Mouse (Mus musculus): ENCODE results near the gene Ntn1. TPM values are rescaled to one million over a fixed set of nuclear protein-coding genes. Genes with fewer than 3 reads are reported as not detected.

Gene Ntn1
- total RNA-seq (2021), result 1 to 10 TPM; 5.5 to 7.5 TPM

DNA sequence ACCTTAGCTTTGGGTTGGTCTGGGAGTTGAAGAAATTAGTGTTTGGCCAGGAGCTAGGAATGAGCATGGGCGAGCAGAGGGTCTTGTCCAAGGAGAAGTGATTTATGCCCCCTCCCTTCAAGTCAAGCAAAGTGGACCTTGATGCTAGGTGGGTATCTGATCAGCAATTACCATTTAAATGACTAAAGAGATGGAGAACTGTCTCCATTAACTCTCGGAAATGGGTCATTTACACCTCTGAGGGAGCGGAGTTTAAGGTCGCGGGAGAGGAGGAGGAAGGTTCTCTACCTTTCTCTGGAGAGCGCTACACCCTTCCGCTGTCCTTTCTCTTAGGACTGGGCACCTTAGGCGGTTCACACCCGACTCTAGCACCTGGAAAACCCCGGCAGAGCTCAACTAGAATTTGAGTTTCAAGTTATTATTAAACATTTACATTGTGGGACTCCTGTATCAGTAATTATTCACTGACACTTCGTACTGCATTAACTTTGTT is at the start of gene Ntn1:
Gene Ntn1, minus strand, starts transcription at position 97 of the 493 bp plus-strand sequence.
- DNase-seq (ENCODE audit: low spot score in 2 of 2), result no peak
- intact Hi-C loops (cut with DNase I), result loop anchor here (10.0 kb wide), 2 partner anchors 156 to 426 kb away; no protein-coding TSS in a partner anchor

DNA sequence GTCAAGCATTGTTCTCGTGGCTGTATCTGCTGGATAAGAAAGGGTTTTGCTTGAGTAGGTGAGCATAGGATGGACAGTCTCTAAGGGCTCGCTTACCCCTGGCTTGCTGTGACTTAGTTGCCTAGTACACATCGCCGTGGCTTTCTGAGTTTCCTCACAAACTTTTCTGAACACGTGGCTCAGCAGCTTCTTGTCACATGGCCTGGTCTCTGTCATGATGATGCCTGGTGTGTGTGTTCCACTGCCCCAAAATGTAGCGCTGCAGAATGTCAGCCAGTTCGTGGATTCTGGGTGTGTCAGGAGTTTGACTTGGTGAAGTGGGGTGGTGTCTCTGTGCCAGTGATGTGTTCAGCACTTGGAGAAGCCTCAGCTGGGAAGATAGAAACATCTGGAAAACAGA is 47.7 kb upstream of the Ntn1 start:
- intact Hi-C loops (cut with DNase I), result no loop called here
- no peak for DNase-seq (ENCODE audit: low spot score in 2 of 2)

DNA sequence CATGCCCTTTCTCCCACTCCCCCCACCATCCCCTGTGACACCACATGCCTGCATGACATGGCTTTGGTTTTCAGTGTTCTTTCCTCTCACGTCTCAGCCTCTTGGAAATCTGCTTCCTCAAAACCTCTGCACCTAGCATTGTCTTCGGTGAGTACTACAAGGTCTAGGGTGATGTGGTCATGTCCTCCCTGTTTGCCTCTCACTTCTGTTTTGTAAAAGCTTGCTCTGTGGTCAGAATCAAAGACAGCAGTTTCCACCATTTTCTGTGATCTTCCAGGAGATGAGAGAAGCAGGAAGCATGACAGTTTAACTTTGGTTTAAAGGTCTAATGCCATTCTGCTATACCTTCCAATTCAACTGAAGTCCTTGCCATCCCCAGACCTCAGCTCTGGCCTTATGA is 46.6 kb upstream of the Ntn1 start:
- intact Hi-C loops (cut with DNase I), result no loop called here
- DNase-seq (ENCODE audit: low spot score in 2 of 2), result no peak

DNA sequence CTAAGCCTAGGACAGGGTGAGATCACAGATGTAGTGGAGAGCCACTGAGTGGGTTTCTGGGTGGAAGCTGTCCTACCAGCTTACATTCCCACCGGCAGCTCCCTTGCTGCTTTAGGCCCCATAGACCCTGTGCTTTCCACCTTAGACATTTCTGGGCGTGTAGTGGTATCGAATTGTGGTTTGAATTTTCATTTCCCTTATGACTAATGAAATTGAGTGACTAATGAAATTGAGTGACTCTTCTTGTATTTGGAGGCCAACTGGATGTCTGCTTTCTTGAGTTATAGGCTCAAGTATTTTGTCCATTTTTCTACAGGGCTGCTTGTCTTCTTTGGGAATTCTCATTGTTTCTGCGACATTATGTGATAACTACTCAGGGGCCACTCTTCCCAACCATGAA is 45.9 kb upstream of the Ntn1 start:
- no peak for DNase-seq (ENCODE audit: low spot score in 2 of 2)
- intact Hi-C loops (cut with DNase I), result no loop called here

DNA sequence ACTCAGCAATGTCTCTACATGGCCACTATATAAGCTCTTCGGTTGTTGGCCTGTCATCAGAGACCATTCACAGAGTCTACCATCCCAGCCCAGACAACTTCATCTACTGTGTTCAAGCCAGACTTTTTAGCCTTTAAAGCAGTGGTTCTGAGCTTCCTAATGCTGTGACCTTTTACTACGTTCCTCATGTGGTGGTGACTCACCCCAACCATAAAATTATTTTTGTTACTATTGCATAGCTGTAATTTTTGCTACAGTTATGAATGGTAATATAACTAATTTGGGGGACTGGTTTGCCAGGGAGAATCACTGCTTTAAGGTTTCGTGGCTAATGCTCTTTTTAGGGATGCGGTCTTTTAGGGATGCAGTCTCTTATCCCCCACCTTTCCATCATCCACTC is 45.3 kb upstream of the Ntn1 start:
- DNase-seq (ENCODE audit: low spot score in 2 of 2), result no peak
- intact Hi-C loops (cut with DNase I), result no loop called here

DNA sequence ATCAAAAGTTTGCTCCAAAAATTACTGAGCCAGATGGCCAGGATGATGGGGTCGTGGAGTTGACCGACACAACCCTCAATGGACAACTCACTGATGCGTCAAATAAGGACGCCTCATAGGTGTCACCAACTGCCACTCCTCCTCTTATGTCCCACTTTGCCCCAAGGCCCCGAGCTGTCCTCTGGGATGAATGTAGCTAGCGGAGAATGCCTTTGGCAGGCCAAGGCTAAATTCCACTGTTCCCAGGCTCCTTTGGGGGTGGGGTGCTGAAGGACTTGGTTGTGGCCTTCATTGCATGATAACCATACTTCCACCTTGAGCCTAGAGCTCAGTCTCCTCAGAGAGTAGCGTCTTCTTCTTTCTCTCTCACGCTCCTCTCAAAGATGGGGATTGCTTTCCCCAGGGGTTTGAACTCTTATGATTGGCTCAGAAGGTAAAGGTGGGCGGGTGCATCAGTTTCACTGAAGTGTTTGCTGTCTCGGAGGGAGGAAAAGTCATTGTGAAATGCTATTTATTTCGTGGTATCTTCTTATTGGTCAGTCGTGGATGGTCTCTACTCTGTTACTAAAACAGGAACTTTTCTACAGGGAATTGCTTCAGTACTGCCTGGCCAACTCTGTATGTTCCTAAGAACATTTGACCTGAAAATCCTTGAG is 42.5 kb upstream of the Ntn1 start:
- DNase-seq (ENCODE audit: low spot score in 2 of 2), result no peak
- intact Hi-C loops (cut with DNase I), result no loop called here

DNA sequence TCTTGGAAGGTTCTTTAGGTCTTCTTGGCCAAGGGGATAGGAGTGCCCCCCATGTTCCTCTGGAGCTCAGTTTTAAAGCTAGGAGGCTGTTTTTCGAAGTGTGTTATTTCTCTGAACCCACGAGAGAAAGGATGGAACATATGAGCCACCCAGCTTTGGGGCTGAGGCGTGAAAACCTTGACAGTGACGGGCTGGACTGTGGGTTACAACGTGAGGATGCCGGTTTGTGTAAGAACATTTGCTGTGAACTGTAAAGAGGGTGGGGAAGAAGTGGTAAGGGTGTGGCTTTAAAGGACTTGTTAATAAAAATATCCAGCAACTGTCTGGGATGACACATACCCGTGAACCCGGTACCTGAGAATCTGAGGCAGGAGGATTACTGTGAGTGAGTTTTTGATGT is 41.7 kb upstream of the Ntn1 start:
- DNase-seq (ENCODE audit: low spot score in 2 of 2), result no peak
- intact Hi-C loops (cut with DNase I), result no loop called here

DNA sequence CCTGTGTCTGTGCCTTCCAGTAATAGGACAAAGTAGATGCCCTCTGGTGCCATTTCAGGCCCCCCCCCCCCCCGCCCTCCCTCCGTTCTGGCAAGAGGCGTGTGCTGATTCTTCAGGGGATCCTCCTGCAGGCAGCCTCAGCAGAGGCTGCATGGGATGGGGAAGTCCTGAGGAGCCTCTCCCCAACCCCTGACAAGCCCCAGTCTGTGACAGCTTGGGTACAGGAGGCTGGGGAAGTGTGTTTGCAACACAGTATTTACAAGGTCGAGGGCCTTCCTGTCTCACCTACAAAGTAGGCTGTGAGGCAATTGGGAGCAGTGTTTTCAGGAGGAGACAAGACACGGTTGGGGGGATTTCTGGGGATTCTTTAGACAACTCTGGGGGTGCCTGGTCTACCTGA is 40.3 kb upstream of the Ntn1 start:
- intact Hi-C loops (cut with DNase I), result no loop called here
- DNase-seq (ENCODE audit: low spot score in 2 of 2), result no peak

DNA sequence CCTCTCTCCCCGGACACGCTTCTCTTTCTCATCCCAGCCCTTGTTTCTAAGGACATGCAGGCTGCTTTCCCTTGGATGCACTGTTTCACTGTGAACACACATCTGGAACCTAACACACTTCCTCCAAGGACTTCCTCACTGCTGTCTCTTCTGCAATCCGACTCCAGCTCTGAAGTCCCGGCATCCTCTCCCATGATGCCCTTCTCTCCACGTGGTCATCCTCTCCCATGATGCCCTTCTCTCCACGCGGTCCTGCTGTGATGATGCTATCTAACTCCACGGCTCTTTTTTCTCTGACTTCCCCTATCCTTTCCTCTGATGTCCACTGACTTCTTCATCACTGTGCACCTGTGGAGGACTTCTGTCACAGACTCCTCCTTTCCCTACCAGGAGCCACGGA is 39.5 kb upstream of the Ntn1 start:
- no peak for DNase-seq (ENCODE audit: low spot score in 2 of 2)
- intact Hi-C loops (cut with DNase I), result no loop called here

DNA sequence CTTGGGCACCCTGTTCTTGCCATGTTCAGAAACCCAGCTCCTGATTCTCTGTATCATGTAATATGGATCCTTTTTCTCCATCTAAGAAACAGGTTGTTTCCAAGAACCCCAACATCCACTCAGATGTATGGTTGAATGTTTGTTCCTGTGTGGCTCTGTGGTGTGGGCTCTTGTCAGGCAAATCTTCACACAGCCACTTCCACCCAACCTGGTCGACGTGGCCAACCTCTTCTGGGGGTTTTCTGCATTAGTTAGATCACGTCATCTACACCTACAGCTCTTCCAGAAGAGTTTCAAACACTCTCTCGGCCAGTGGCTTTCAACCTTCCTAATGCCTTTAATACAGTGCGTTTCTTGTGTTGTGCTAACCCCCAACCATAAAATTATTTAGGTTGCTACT is 35.8 kb upstream of the Ntn1 start:
- no peak for DNase-seq (ENCODE audit: low spot score in 2 of 2)

DNA sequence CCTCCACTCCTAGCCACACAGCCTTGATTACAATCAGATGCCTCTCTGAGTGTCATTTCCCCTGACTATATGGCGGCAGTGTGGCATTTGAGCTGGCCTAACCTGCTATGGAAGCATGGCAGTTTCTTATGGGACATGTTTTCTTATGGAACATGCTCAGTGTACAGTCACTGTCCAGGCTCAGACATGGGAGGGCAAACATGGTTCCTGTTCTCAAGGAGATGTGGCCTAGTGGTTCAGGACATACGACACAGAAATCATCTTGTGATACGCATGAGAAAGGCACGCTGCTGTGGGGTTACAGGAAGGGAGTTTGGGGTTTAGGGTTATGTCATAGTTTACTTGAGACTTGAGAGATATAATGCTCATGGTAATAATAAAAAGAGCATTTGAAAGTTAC is 35.0 kb upstream of the Ntn1 start:
- intact Hi-C loops (cut with DNase I), result no loop called here
- no peak for DNase-seq (ENCODE audit: low spot score in 2 of 2)

More for the DNA sequence above, 35.8 kb upstream of the Ntn1 start:
- intact Hi-C loops (cut with DNase I), result no loop called here

DNA sequence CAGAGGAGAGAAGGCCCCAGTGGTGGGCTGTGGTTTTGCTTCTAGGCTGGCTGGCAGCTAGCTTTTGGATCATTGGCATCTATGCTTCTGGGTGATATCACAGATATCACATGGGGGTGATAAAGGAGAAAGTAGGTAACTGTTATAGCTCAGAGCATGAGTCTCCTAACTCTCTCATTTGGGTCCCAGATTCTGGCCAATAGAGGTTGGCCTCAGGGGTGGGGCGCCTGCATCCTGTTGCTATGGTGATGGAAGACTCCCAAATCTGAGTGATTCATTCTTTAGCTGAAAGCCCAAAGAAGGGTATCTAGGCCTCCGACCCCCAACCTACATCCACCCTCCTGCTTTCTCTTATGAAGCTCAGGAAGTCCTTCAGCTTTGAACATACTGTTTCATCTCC is 34.1 kb upstream of the Ntn1 start:
- no peak for DNase-seq (ENCODE audit: low spot score in 2 of 2)
- intact Hi-C loops (cut with DNase I), result loop anchor here (5.0 kb wide), 1 partner anchor 38 kb away; no protein-coding TSS in a partner anchor

DNA sequence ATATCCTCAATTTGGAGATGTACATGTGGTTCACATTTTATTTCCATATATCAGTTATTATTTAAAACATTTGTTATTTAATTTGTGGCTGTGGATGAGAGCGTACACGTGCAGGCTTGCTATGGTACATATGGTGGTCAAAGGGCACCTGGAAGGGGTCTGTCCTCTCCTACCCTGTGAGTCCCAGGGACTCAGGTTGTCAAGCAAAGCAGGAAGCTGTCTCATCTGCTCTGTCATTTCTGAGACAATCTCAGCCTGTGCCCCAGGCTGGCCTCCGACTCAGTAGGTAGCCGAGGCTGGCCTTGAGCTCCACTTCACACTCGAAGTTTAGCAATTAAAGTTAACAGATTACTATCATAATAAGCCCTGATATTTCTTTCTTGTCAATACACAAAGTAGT is 32.9 kb upstream of the Ntn1 start:
- intact Hi-C loops (cut with DNase I), result loop anchor here (5.0 kb wide), 1 partner anchor 39 kb away; no protein-coding TSS in a partner anchor
- no peak for DNase-seq (ENCODE audit: low spot score in 2 of 2)

DNA sequence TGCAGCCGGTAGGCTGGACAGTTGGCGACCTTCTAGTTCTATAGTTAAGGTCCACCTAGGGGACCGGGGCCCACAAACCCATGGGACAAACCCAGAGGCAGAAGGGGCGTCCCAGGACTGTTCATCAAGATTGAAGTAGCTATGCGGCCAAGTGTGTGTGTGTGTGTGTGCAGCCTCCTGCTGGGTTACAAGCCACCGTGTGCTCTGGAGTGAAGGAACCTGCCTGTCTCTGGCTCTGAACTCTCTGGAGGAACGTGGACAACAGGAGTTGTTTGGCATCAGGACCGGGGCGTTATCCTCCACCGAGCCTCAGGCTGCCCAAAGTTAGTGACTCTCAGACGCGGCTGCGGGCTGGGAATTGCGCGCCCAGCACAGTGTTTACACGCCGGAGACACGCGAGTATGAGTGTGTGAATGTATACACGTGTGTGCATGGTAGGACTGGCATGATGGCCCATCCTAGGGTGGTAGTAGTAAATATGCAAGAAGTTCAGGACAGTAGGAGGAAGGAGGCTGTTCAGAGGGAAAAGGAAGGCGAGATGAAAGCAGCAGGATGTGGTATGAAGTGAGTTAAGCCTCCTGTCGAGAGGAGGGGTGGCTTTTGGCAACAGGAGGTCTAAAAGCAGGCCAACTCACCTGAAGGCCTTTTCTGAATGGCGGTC is 31.9 kb upstream of the Ntn1 start:
- DNase-seq (ENCODE audit: low spot score in 2 of 2), result no peak
- intact Hi-C loops (cut with DNase I), result loop anchor here (5.0 kb wide), 1 partner anchor 40 kb away; no protein-coding TSS in a partner anchor

DNA sequence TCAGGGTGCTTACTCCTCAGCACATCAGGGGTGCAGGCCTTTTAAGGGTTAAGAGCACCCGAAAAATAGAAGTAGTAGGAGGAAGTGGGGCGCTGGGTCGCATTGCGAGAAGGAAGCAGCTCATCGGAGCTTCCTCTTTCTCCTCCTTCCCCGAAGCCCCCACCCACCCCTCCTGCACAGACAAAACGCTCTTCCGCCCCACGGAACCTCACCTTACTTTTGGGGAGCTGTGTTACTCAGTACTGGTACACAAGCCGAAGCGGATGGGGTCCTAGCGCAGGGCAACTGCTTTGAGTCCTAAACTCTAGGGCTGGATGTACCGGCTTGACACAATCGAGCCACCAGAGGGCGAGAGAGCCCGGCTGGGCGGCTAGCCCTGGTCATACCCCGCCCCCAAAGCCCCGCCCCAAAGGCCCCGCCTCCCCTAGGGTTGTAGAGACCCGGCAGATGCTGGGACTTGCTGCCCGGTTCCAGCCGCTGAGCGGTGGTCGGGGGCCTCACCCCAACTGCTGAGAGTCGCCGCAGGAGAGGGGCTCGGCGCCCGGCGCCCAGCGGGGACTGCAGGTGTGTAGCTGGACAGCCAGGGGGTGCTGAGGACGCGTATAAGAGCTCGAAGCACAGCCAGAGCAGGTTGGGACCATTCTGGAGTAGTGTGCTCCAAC is 31.2 kb upstream of the Ntn1 start, which contains the start of gene Pik3r5:
Gene Pik3r5, plus strand, starts transcription at position 423 of the 662 bp plus-strand sequence.
- DNase-seq (ENCODE audit: low spot score in 2 of 2), result peak; percentile 56 to 58
- intact Hi-C loops (cut with DNase I), result loop anchor here (5.0 kb wide), 1 partner anchor 40 kb away; no protein-coding TSS in a partner anchor

DNA sequence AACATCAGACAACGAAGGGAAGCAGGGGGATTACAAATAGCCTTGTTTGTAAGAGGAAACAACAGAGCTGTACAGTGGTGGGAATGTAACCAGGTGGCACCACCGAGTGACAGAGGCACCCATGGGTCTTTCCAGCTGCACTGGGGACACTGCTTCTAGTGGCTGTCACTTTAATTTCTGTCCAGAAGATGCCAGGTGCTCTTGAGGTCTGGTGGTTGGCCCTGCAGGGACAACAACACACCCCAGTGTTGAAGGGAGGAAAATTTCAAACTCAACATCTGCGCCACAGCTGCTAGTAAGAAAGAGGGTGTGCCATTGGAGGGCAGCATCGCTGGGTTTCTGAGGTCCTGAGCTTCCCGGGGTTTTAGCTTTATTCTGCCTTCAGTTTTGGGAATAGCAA is 30.0 kb upstream of the Ntn1 start:
- intact Hi-C loops (cut with DNase I), result loop anchor here (5.0 kb wide), 1 partner anchor 42 kb away; no protein-coding TSS in a partner anchor
- no peak for DNase-seq (ENCODE audit: low spot score in 2 of 2)

DNA sequence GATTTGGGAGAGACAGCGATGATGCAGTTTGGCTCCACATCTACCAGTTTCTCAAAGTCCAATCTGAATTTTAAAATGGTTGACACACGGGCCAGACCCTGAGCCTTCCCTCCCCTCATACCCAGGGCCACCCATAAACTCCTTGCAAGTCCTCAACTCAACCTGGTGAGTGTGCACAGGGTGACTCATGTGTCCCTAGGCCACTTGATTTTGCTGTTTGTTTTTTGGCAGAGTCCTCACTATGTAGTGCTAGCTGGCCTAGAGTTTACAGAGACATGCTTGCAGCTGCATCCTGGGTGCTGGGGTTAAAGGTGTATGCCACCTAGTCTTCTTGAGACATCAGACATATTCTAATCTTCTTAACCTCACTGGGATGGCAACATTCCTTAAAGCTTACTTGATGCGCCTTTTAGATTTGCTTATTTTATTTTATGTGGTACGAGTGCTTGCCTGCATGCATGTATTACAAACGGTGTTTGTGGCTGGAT is 26.5 kb upstream of the Ntn1 start:
- DNase-seq (ENCODE audit: low spot score in 2 of 2), result no peak
- intact Hi-C loops (cut with DNase I), result no loop called here

DNA sequence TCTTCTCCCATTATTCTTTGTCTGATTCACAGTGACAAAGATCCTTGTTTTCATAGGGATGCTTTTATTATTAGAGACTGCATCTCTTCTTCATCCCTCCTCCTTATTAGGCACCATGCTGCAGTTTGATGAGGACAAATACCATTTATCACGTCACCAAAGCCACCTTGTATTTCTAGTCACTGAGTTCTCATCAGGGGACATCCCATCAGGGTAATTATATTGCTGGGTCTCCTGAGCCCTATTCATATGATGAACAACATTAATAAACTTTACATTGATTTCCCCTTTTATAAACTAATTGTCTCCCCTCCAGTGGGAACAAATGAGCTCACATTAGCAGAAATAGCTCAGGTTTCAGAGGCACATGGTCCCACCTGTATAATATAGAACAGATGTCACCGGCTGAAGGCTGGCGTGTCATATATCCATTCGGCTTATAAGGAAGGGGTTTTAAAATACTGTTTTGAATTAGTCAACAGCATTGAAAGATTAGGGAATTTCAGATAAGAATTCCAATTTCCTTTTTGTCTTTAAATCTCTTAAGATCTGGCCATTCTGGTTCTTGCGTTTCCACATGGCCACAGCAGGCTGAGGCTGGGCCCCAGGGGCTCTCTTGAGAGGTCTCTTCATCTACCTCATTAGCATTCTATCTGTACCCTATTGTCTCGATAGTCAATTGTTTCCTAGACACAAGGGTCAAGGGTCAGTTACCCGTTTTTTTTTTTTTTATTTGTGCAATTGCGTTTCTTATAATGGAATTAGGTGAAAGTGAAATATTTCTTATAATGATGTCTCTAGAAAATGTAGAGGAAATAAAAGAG is 25.1 kb upstream of the Ntn1 start:
- intact Hi-C loops (cut with DNase I), result no loop called here
- no peak for DNase-seq (ENCODE audit: low spot score in 2 of 2)

DNA sequence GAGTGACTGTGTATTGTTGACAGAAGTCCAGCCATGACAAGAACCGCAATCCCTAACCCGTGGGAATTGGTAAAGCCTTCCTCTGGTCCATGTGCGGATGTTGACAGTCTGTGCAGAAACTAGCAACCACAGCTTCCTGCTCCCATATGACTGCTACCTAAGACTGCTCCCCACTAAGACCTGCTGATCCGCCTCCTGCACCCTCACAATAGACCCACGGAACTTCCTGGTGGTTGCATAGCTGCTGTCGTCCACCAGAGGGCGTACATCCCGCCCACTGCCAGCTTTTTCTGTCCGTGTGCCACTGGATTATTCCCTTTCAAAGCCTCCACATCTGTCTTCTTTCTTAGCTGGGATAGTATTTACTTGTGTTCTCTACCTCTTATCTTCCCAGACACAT is 17.2 kb upstream of the Ntn1 start:
- intact Hi-C loops (cut with DNase I), result no loop called here
- peak in 1 of 2 experiments; percentile 20 for DNase-seq (ENCODE audit: low spot score in 2 of 2)
